Mouse (Mus musculus) CH12.LX (cell line): ENCODE measurements at regions not wholly inside any gene's neighbourhood (a gene's known extent, or its start where the extent isn't known, plus 50 kb on each side); places are given as distances from the start of the nearest gene placed in this dataset.

Experiments
- DNase-seq: peaks from one replicate; pipeline ENCODE4 v3.0.0-alpha.2; 2013; ENCODE audit errors: extremely low read depth
- H3K27ac ChIP-seq: 2 replicates; pipeline ENCODE4 v1.5.1; 2012; ENCODE audit warnings: low read depth, mild to moderate bottlenecking, control low read depth, moderate library complexity; ENCODE audit not compliant: insufficient read depth
- H3K27me3 ChIP-seq: replicated peaks from 2 replicates; pipeline ENCODE3; 2012; ENCODE audit warnings: inconsistent platforms
- H3K36me3 ChIP-seq, 2 experiments: replicated peaks in 1 of 2; 2 replicates each; pipeline versions ENCODE3 to v1.6.1; 2012; ENCODE audit warnings: inconsistent platforms in 1 of 2, low read length in 1 of 2, mild to moderate bottlenecking in 1 of 2, mixed read lengths in 1 of 2, moderate library complexity in 1 of 2; ENCODE audit not compliant: control insufficient read depth in 1 of 2, insufficient read depth in 1 of 2
- H3K4me1 ChIP-seq, 2 experiments: 2 replicates each; pipeline ENCODE4 v1.6.1; 2012; ENCODE audit warnings: inconsistent platforms in 1 of 2, moderate library complexity in 1 of 2; ENCODE audit not compliant: insufficient read depth in 2 of 2, control insufficient read depth in 1 of 2
- H3K4me2 ChIP-seq: 2 replicates; pipeline ENCODE4 v1.6.1; 2012; ENCODE audit warnings: low read depth, mild to moderate bottlenecking, control low read depth; ENCODE audit not compliant: poor library complexity, insufficient read depth, severe bottlenecking
- H3K4me3 ChIP-seq, 3 experiments: fragments of 150-350 bp in 1 of 3; sonication (generic) in 1 of 3; replicated peaks in 1 of 3; 2 replicates each; pipeline versions ENCODE3 to v1.5.1; 2011 to 2012; ENCODE audit warnings: low read depth in 2 of 3, low read length in 2 of 3, mild to moderate bottlenecking in 2 of 3, moderate library complexity in 2 of 3, control low read depth in 1 of 3, improper control_type of control experiment in 1 of 3, inconsistent platforms in 1 of 3, mixed read lengths in 1 of 3; ENCODE audit not compliant: poor library complexity in 1 of 3
- H3K79me2 ChIP-seq: replicated peaks from 2 replicates; pipeline ENCODE4 v1.6.1; 2012; ENCODE audit warnings: mild to moderate bottlenecking, moderate library complexity; ENCODE audit not compliant: control insufficient read depth, poor library complexity, insufficient read depth, severe bottlenecking; ENCODE audit errors: extremely low read depth
- H3K9ac ChIP-seq: 2 replicates; pipeline ENCODE4 v1.6.1; 2012; ENCODE audit warnings: low read depth, mild to moderate bottlenecking, control low read depth, moderate library complexity; ENCODE audit not compliant: insufficient read depth
- H3K9me3 ChIP-seq: replicated peaks from 2 replicates; pipeline ENCODE3; 2012; ENCODE audit warnings: low read length, inconsistent platforms, mixed read lengths
- BHLHE40 ChIP-seq: IDR thresholded peaks from 2 replicates; pipeline ENCODE4 v1.6.1; 2011; ENCODE audit warnings: mild to moderate bottlenecking, low read depth, low read length, improper control_type of control experiment
- CHD2 ChIP-seq: IDR thresholded peaks from 2 replicates; pipeline ENCODE4 v1.6.1; 2011; ENCODE audit warnings: low read length, improper control_type of control experiment
- CTCF ChIP-seq, 2 experiments: IDR thresholded peaks in 1 of 2; conservative IDR thresholded peaks in 1 of 2; 2 replicates each; pipeline ENCODE4 v1.5.1; 2011 to 2012; ENCODE audit warnings: low read depth in 2 of 2, low read length in 2 of 2, improper control_type of control experiment in 1 of 2, inconsistent platforms in 1 of 2, mild to moderate bottlenecking in 1 of 2, moderate library complexity in 1 of 2
- E2F4 ChIP-seq: IDR thresholded peaks from 2 replicates; pipeline ENCODE4 v1.6.1; 2011; ENCODE audit warnings: low read depth, low read length, improper control_type of control experiment; ENCODE audit not compliant: insufficient replicate concordance
- EP300 ChIP-seq: IDR thresholded peaks from 2 replicates; pipeline ENCODE4 v1.6.1; 2011; ENCODE audit warnings: low read length, improper control_type of control experiment
- GABPA ChIP-seq: IDR thresholded peaks from 2 replicates; pipeline ENCODE4 v1.6.1; 2012; ENCODE audit warnings: low read depth, low read length, improper control_type of control experiment, inconsistent platforms; ENCODE audit not compliant: insufficient replicate concordance
- IRF4 ChIP-seq: IDR thresholded peaks from 2 replicates; pipeline ENCODE4 v1.6.1; 2014; ENCODE audit warnings: low read depth, mild to moderate bottlenecking, inconsistent platforms, low read length, improper control_type of control experiment
- JUN ChIP-seq: IDR thresholded peaks from 2 replicates; pipeline ENCODE4 v1.6.1; 2011; ENCODE audit warnings: low read depth, mild to moderate bottlenecking, low read length, improper control_type of control experiment, moderate library complexity; ENCODE audit not compliant: insufficient read depth
- JUND ChIP-seq: conservative IDR thresholded peaks from 2 replicates; pipeline ENCODE4 v1.6.1; 2011; ENCODE audit warnings: low read depth, low read length, improper control_type of control experiment
- KAT2A ChIP-seq: IDR thresholded peaks from 2 replicates; pipeline ENCODE4 v1.6.1; 2012; ENCODE audit warnings: low read length, improper control_type of control experiment, inconsistent platforms; ENCODE audit not compliant: insufficient replicate concordance
- MXI1 ChIP-seq: IDR thresholded peaks from 2 replicates; pipeline ENCODE4 v1.6.1; 2011; ENCODE audit warnings: mild to moderate bottlenecking, low read depth, low read length, improper control_type of control experiment
- NELFE ChIP-seq: IDR thresholded peaks from 2 replicates; pipeline ENCODE4 v1.6.1; 2011; ENCODE audit warnings: low read depth, low read length, improper control_type of control experiment
- NRF1 ChIP-seq: IDR thresholded peaks from 2 replicates; pipeline ENCODE4 v1.6.1; 2014; ENCODE audit warnings: low read depth, mild to moderate bottlenecking, inconsistent platforms, low read length, improper control_type of control experiment, moderate library complexity
- PAX5 ChIP-seq: IDR thresholded peaks from 2 replicates; pipeline ENCODE4 v1.6.1; 2012; ENCODE audit warnings: low read length, inconsistent platforms, mixed read lengths
- POLR2AphosphoS2 ChIP-seq: IDR thresholded peaks from 2 replicates; pipeline ENCODE4 v1.6.1; 2011; ENCODE audit warnings: low read depth, low read length, improper control_type of control experiment
- RCOR1 ChIP-seq: conservative IDR thresholded peaks from 2 replicates; pipeline ENCODE4 v1.6.1; 2012; ENCODE audit warnings: low read depth, mild to moderate bottlenecking, inconsistent platforms, low read length, improper control_type of control experiment
- TBP ChIP-seq: conservative IDR thresholded peaks from 2 replicates; pipeline ENCODE4 v1.6.1; 2011; ENCODE audit warnings: low read depth, low read length, improper control_type of control experiment
- USF2 ChIP-seq: conservative IDR thresholded peaks from 2 replicates; pipeline ENCODE4 v1.6.1; 2011; ENCODE audit warnings: low read depth, low read length, improper control_type of control experiment
- dilution Hi-C: fragments of 300-500 bp; cut with MboI; formaldehyde crosslinking; loops from 2 replicates; pipeline ENCODE4 v1.14.3; 2020; ENCODE audit warnings: low sequenced_read_pairs; ENCODE audit not compliant: extremely low pct_unique_long_range_greater_than_20kb, extremely low pct_ligation_motif_present
- in situ Hi-C: fragments of 300-500 bp; cut with MboI; formaldehyde crosslinking; loops from 3 replicates; pipeline ENCODE4 v1.14.3; 2019; ENCODE audit warnings: low sequenced_read_pairs, low pct_ligation_motif_present, low pct_unique_long_range_greater_than_20kb, mixed read lengths

DNA sequence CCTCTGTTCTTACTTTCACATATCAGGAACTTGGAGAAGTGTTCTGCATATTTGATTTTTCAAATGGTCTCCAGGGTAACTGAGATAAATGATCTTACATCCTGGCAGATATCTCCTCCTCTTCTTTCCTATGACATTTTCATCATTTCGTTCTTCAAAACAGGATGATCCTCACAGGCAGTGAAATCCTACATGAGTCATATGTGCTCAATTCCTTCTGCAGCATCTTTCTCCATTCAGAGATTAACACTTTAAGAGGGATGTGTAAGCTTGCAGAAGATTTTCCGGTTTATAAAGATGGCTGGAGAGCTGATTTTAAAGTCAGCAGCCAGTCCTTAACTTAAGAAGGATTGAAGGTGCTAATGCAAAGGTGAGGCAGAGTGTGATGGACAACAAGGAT is 148.5 kb upstream of the St6gal2 start:
- no peaks in the 10 kb centered on the region for H3K4me1 ChIP-seq
- H3K79me2 ChIP-seq = no peaks in the 10 kb centered on the region
- no peak overlapping the region for H3K4me3 ChIP-seq
- H3K27ac ChIP-seq = no peak overlapping the region
- dilution Hi-C loops = no loop called here
- no peak for DNase-seq
- H3K4me2 ChIP-seq = no peak overlapping the region
- no peak for TF ChIP-seq NRF1
- no peak for TF ChIP-seq CTCF (conservative IDR thresholded peaks at IDR 0.05 in 1 of 2, IDR thresholded peaks at IDR 0.05 in 1 of 2; ENCODE audit: low read depth in 2 of 2, low read length in 2 of 2)
- TF ChIP-seq GABPA = no peak
- in situ Hi-C loops = no loop called here
- no peaks in the 10 kb centered on the region for H3K9me3 ChIP-seq
- no peak overlapping the region for H3K9ac ChIP-seq
- no peaks in the 10 kb centered on the region for H3K27me3 ChIP-seq
- no peaks in the 10 kb centered on the region for H3K36me3 ChIP-seq

DNA sequence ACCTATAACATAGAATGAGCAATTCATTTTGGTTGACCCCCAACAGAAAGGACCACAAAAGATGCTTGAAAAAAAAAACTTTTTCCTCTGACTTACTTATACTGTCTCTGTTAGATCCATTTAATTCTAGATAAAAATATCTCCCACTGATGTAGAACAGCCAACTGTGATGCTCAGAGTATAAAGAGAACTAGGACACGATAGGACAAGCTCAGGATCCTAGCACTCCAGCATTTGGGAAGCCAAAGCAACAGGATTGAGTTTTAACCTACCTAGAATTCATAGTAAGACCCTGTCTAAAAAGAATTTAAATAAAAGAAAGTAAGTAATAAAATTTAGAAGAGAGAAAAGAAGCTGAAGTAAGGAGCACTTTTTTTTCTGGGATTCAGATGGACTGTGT is 146.3 kb upstream of the St6gal2 start:
- H3K27me3 ChIP-seq = no peaks in the 10 kb centered on the region
- H3K4me2 ChIP-seq = no peak overlapping the region
- TF ChIP-seq EP300 (no peak), E2F4 (no peak), MXI1 (no peak), NELFE (no peak), IRF4 (no peak), BHLHE40 (no peak)
- dilution Hi-C loops = no loop called here
- H3K9me3 ChIP-seq = no peaks in the 10 kb centered on the region
- DNase-seq = no peak
- no peak overlapping the region for H3K27ac ChIP-seq
- no peaks in the 10 kb centered on the region for H3K79me2 ChIP-seq
- H3K4me3 ChIP-seq = no peak overlapping the region
- no peaks in the 10 kb centered on the region for H3K36me3 ChIP-seq
- H3K4me1 ChIP-seq = no peaks in the 10 kb centered on the region
- H3K9ac ChIP-seq = no peak overlapping the region
- in situ Hi-C loops = no loop called here

DNA sequence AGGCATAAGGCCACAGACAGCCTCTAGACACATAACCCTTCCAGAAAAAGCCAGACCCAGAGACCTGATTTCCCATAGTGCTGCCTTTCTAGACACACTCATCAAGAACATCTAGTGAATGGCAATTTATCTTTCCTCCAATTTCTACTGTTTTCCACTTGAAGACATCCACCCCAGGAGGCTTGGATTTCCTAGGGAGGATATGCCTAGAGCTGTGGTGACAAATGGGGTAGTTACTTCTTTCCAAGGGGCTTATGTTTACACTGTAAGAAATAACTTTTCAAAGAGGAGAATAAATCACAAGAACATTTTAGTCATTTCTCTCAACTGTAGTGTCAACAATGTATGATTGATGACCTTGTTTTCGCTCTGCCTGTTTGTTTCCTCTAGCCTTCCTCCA is 124.2 kb upstream of the St6gal2 start:
- Histone ChIP-seq H3K4me3 (no peak overlapping the region), H3K4me2 (no peak overlapping the region), H3K9me3 (no peaks in the 10 kb centered on the region), H3K27ac (no peak overlapping the region), H3K79me2 (no peaks in the 10 kb centered on the region)
- in situ Hi-C loops = no loop called here
- no peak for DNase-seq
- TF ChIP-seq CTCF (conservative IDR thresholded peaks at IDR 0.05 in 1 of 2, IDR thresholded peaks at IDR 0.05 in 1 of 2; ENCODE audit: low read depth in 2 of 2, low read length in 2 of 2) = no peak
- no peak for TF ChIP-seq KAT2A
- no peak for TF ChIP-seq TBP
- no peak for TF ChIP-seq RCOR1
- TF ChIP-seq BHLHE40 = no peak
- no peak for TF ChIP-seq CHD2
- TF ChIP-seq USF2 = no peak
- no peak for TF ChIP-seq NELFE
- TF ChIP-seq POLR2AphosphoS2 = no peak
- TF ChIP-seq IRF4 = no peak
- no peak for TF ChIP-seq PAX5
- TF ChIP-seq JUND = no peak
- TF ChIP-seq GABPA = no peak
- TF ChIP-seq JUN = no peak
- TF ChIP-seq, all 38 proteins: peak for 0
- no peaks in the 10 kb centered on the region for H3K4me1 ChIP-seq
- no peaks in the 10 kb centered on the region for H3K27me3 ChIP-seq
- dilution Hi-C loops = no loop called here
- no peak overlapping the region for H3K9ac ChIP-seq
- no peaks in the 10 kb centered on the region for H3K36me3 ChIP-seq
